Mouse (Mus musculus) megakaryocyte, embryonic 14.5 days (primary cell): ENCODE data around the gene Nadk2.

Experiments used
- FLI1 ChIP-seq: IDR thresholded peaks from 2 replicates; pipeline ENCODE4 v1.6.1; 2012; ENCODE audit warnings: low read length, inconsistent platforms, mixed read lengths
- GATA1 ChIP-seq: IDR thresholded peaks from 3 replicates; pipeline ENCODE4 v1.6.1; 2012; ENCODE audit warnings: mixed read lengths, low read length, inconsistent platforms, borderline replicate concordance

GRCm38 (mm10) chr15:9071556-9072544 lies 790 bp downstream of the Nadk2 start:
- TF ChIP-seq GATA1 (no peak), FLI1 (no peak)
